Mouse (Mus musculus): ENCODE measurements around the gene Cbx3. TPM values are rescaled to one million over a fixed set of nuclear protein-coding genes. Genes with fewer than 3 reads are reported as not detected.

The Cbx3 gene
- polyA plus RNA-seq, 1 experiment from 2014 or later = 156 TPM

DNA sequence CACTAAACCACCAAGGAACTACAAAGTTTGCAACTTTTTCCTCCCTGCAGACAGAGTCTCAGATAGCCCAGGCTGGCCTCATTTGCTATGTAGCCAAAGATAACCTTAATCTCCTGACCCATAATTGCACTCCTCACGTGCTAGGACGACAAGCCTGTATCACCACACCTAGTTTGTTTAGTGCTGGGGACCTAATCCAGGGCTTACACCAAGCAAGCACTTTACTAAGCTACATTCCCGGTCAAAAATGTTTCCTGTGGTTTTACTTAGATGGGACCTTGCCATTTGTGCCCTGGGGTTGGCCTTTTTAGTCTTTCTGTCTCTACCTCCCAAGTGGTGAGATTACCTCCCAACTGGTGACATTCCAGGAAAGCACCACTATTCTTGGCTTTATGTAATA is 15.2 kb upstream of the Cbx3 start:
- in situ Hi-C loops (cut with MboI; ENCODE audit: low pct_unique_long_range_greater_than_20kb) = no loop called here
- ATAC-seq (no peak), DNase-seq (ENCODE audit: low read depth, low spot score) (no peak)
- no peak for TF ChIP-seq CTCF (IDR thresholded peaks at IDR 0.05)
- CTCF ChIA-PET = interaction anchor here (1.4 to 1.6 kb wide), 2 partner anchors 9 to 55 kb away, joined by 5 read pairs; no protein-coding TSS in a partner anchor
- H3K27me3 ChIP-seq = no peaks in the 10 kb centered on the region
- POLR2A ChIA-PET = interaction anchor here (0.6 to 2.1 kb wide), 2 partner anchors 11 to 18 kb away, joined by 3 to 6 read pairs; no protein-coding TSS in a partner anchor

DNA sequence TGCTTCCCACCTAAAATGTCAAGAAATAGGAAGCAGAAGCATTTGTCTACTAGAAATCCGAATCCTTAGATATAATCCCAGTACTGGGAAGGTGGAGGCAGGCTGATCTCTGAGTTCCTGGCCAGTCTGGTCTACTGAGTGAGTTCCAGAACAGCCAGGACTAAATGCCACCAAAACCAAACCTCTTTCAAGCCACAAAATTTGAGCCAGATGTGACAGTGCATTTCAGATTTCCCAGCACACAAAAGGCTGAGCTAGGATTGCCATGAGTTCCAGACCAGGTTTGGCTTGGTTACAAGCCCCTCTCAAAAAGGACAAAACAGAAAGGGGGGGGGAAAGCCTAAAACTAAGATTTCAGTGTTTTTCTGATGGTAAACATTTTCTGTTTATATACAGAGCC is 14.0 kb upstream of the Cbx3 start:
- no peaks in the 10 kb centered on the region for H3K27me3 ChIP-seq
- ATAC-seq = no peak
- TF ChIP-seq CTCF (IDR thresholded peaks at IDR 0.05) = no peak
- ChIA-PET POLR2A (interaction anchor here (0.8 to 1.3 kb wide), 2 partner anchors 12 to 15 kb away, joined by 4 to 5 read pairs; no protein-coding TSS in a partner anchor), CTCF (interaction anchor here (1.0 kb wide), 1 partner anchor 11 kb away, joined by 4 read pairs; no protein-coding TSS in a partner anchor)
- DNase-seq (ENCODE audit: low read depth, low spot score) = no peak
- in situ Hi-C loops (cut with MboI; ENCODE audit: low pct_unique_long_range_greater_than_20kb) = no loop called here

- DNase-seq (ENCODE audit: low read depth, low spot score) = no peak
- in situ Hi-C loops (cut with MboI; ENCODE audit: low pct_unique_long_range_greater_than_20kb) = no loop called here
- CTCF ChIA-PET = interaction anchor here (1.0 to 1.5 kb wide), 2 partner anchors 10 to 14 kb away, joined by 3 to 4 read pairs; no protein-coding TSS in a partner anchor
- TF ChIP-seq CTCF (IDR thresholded peaks at IDR 0.05) = no peak
- ATAC-seq = no peak
- POLR2A ChIA-PET = interaction anchor here (1.3 to 1.5 kb wide), 2 partner anchors 11 to 14 kb away, joined by 4 to 5 read pairs; no protein-coding TSS in a partner anchor
- no peaks in the 10 kb centered on the region for H3K27me3 ChIP-seq
Observed at GRCm38 (mm10) chr6:51457283-51457682, 12.9 kb upstream of the Cbx3 start.

- no peak for DNase-seq (ENCODE audit: low read depth, low spot score)
- TF ChIP-seq CTCF (IDR thresholded peaks at IDR 0.05) = no peak
- in situ Hi-C loops (cut with MboI; ENCODE audit: low pct_unique_long_range_greater_than_20kb) = no loop called here
- CTCF ChIA-PET = interaction anchor here (1.5 kb wide), 2 partner anchors 9 to 14 kb away, joined by 3 to 7 read pairs; no protein-coding TSS in a partner anchor
- H3K27me3 ChIP-seq = no peaks in the 10 kb centered on the region
- no peak for ATAC-seq
- POLR2A ChIA-PET = interaction anchor here (1.3 to 1.5 kb wide), 2 partner anchors 11 to 13 kb away, joined by 4 to 5 read pairs; no protein-coding TSS in a partner anchor
Observed at GRCm38 (mm10) chr6:51457770-51458387, 12.3 kb upstream of the Cbx3 start.

GRCm38 (mm10) chr6:51458925-51459312 is 11.2 kb upstream of the Cbx3 start:
- ATAC-seq (no peak), DNase-seq (ENCODE audit: low read depth, low spot score) (no peak)
- TF ChIP-seq CTCF (IDR thresholded peaks at IDR 0.05) = no peak
- ChIA-PET POLR2A (interaction anchor here (1.4 to 1.5 kb wide), 2 partner anchors 10 kb away, joined by 4 to 5 read pairs; partner anchors contain the start of gene Hnrnpa2b1), CTCF (interaction anchor here (1.5 to 2.1 kb wide), 2 partner anchors 8 to 13 kb away, joined by 6 to 7 read pairs; no protein-coding TSS in a partner anchor)
- in situ Hi-C loops (cut with MboI; ENCODE audit: low pct_unique_long_range_greater_than_20kb) = no loop called here
- H3K27me3 ChIP-seq = no peaks in the 10 kb centered on the region

GRCm38 (mm10) chr6:51459313-51460020 is 10.7 kb upstream of the Cbx3 start:
- TF ChIP-seq CTCF (IDR thresholded peaks at IDR 0.05) = no peak
- CTCF ChIA-PET = interaction anchor here (1.5 to 2.1 kb wide), 2 partner anchors 8 to 12 kb away, joined by 6 to 7 read pairs; no protein-coding TSS in a partner anchor
- H3K27me3 ChIP-seq = no peaks in the 10 kb centered on the region
- no peak for DNase-seq (ENCODE audit: low read depth, low spot score)
- in situ Hi-C loops (cut with MboI; ENCODE audit: low pct_unique_long_range_greater_than_20kb) = no loop called here
- ATAC-seq = no peak
- POLR2A ChIA-PET = interaction anchor here (0.6 to 1.4 kb wide), 2 partner anchors 9 to 25 kb away, joined by 3 to 5 read pairs; partner anchors contain the start of gene Hnrnpa2b1

DNA sequence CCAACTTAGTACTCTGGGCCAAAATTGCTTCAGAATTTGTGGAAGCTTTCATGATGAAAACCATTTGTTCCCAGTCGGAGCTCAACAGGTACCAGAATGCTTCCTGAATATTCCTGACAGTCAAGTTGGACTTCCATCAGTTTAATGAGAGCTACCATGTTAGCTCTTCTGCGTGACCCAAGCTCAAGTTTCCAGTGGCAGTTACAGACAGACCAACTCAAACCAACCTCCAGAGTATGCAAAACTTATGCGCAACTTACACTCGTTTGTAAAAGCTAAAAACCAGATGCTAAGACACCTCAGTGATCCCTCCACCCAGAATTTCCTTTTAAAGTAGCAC is 10.2 kb upstream of the Cbx3 start:
- ATAC-seq (no peak), DNase-seq (ENCODE audit: low read depth, low spot score) (no peak)
- no peaks in the 10 kb centered on the region for H3K27me3 ChIP-seq
- POLR2A ChIA-PET = interaction anchor here (0.6 to 1.4 kb wide), 2 partner anchors 9 to 25 kb away, joined by 3 to 5 read pairs; partner anchors contain the start of gene Hnrnpa2b1
- no peak for TF ChIP-seq CTCF (IDR thresholded peaks at IDR 0.05)
- CTCF ChIA-PET = interaction anchor here (2.1 kb wide), 1 partner anchor 12 kb away, joined by 6 read pairs; no protein-coding TSS in a partner anchor
- in situ Hi-C loops (cut with MboI; ENCODE audit: low pct_unique_long_range_greater_than_20kb) = no loop called here

DNA sequence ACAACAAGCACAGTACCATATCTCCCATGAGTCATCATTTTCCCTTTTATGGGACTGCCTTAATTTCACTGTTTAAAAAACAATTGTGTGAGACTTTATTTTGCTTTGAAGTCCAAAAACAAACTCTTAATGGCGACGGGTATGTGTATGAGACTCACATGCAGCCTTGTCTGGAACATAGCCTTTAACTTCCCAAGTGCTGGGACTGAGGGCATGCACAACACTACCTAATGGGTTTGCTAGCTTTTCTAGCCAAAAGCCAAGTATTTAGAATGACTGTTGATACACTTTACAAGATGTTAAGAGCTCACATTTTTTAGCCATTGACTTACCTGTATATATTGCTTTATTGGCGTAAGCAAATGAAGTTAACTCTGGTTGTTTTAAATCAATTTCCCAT is 9.8 kb upstream of the Cbx3 start:
- CTCF ChIA-PET = interaction anchor here (2.1 kb wide), 1 partner anchor 12 kb away, joined by 6 read pairs; no protein-coding TSS in a partner anchor
- ATAC-seq (no peak), DNase-seq (ENCODE audit: low read depth, low spot score) (no peak)
- in situ Hi-C loops (cut with MboI; ENCODE audit: low pct_unique_long_range_greater_than_20kb) = no loop called here
- POLR2A ChIA-PET = interaction anchor here (0.6 to 1.4 kb wide), 2 partner anchors 9 to 24 kb away, joined by 3 to 5 read pairs; partner anchors contain the start of gene Hnrnpa2b1
- no peak for TF ChIP-seq CTCF (IDR thresholded peaks at IDR 0.05)
- no peaks in the 10 kb centered on the region for H3K27me3 ChIP-seq

DNA sequence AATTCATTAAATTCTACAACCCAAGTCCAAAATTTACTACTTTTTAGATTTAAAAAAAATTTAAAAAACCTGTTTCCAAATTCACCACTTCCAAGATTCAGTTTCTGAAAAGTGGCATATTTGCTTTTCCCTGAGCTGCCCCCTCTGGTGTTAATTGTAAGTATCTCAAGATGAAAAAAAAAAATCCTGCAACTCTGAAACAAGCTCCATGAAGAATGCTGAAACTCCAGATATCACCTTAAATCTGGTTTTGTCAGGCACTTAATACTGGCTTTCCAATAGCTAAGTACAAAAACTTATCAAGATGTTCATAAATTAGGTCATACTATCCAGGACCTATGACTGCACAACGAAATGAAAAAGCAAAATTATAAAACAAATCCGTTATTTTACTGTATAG is 2.5 kb upstream of the Cbx3 start:
- in situ Hi-C loops (cut with MboI; ENCODE audit: low pct_unique_long_range_greater_than_20kb) = no loop called here
- ATAC-seq (no peak), DNase-seq (ENCODE audit: low read depth, low spot score) (no peak)
- POLR2A ChIA-PET = interaction anchor here (1.2 to 2.0 kb wide), 4 partner anchors 10 to 112 kb away, joined by 4 read pairs; no protein-coding TSS in a partner anchor
- CTCF ChIA-PET = interaction anchor here (0.9 to 2.1 kb wide), 9 partner anchors 9 to 110 kb away, joined by 3 to 7 read pairs (median 4); no protein-coding TSS in a partner anchor
- H3K27me3 ChIP-seq = no peaks in the 10 kb centered on the region
- no peak for TF ChIP-seq CTCF (IDR thresholded peaks at IDR 0.05)

- in situ Hi-C loops (cut with MboI; ENCODE audit: low pct_unique_long_range_greater_than_20kb) = no loop called here
- ChIA-PET POLR2A (interaction anchor here (0.7 to 2.0 kb wide), 13 partner anchors 9 to 772 kb away, joined by 3 to 5 read pairs (median 4); partner anchors contain the start of gene Hoxa10), CTCF (interaction anchor here (1.1 to 2.1 kb wide), 4 partner anchors 41 to 109 kb away, joined by 3 to 7 read pairs (median 3); no protein-coding TSS in a partner anchor)
- no peak for TF ChIP-seq CTCF (IDR thresholded peaks at IDR 0.05)
- H3K27me3 ChIP-seq = no peaks in the 10 kb centered on the region
- peak; percentile 43 for DNase-seq (ENCODE audit: low read depth, low spot score)
- ATAC-seq = peak; percentile 38
Observed at GRCm38 (mm10) chr6:51468891-51469561, 1.1 kb upstream of the Cbx3 start.

All from Patski (cell line).